8 mouse cellular contexts compared by ENCODE assay signal in genomic region chr8:64597042-64597970, GRCm38 (mm10).
A peak's percentile ranks its signal among the peaks of the same experiment; 100 is the strongest.
DNase-seq lines count a peak whose midpoint lies in the region; ATAC-seq and TF ChIP-seq lines count a peak whose summit lies in the region.

No protein-coding gene starts in this region.

- no peaks in the 10 kb centered on the region for H3K9me3 ChIP-seq in MEL (replicated peaks; ENCODE audit: insufficient read depth, low read length)
- no peaks in the 10 kb centered on the region for H3K9me3 ChIP-seq in forebrain, embryonic 12.5 days
- H3K9me3 ChIP-seq in hindbrain, embryonic 12.5 days (replicated peaks) = no peaks in the 10 kb centered on the region

- no peaks in the 10 kb centered on the region for H3K4me1 ChIP-seq in MEL (ENCODE audit: control insufficient read depth in 1 of 2, insufficient read depth in 2 of 2, low read length in 2 of 2)
- peaks cover 3% of the 10 kb centered on the region; the same call in 1 of the 2 replicates for H3K4me1 ChIP-seq in forebrain, embryonic 12.5 days
- H3K4me1 ChIP-seq in hindbrain, embryonic 12.5 days = no peaks in the 10 kb centered on the region

- WGBS in forebrain, embryonic 12.5 days = 44% methylated on average over 21 of the region's 21 CpGs
- WGBS in hindbrain, embryonic 12.5 days = 40% methylated on average over 21 of the region's 21 CpGs

- peak; percentile 79; the same call in 1 of the 2 replicates for ATAC-seq in forebrain, embryonic 12.5 days (ENCODE audit: low FRiP score)
- peak; percentile 73; the same call in 1 of the 2 replicates for ATAC-seq in hindbrain, embryonic 12.5 days (ENCODE audit: low FRiP score)
- ATAC-seq in monocyte, adult 5-6 weeks (replicated peaks; ENCODE audit: insufficient number of reproducible peaks, low FRiP score, low TSS enrichment, poor library complexity, severe bottlenecking) = no peak

- no peaks in the 10 kb centered on the region for H3K79me2 ChIP-seq in MEL (ENCODE audit: control insufficient read depth, insufficient read depth, low read length, poor library complexity)

- H3K4me2 ChIP-seq in forebrain, embryonic 12.5 days = no peak overlapping the region
- no peak overlapping the region for H3K4me2 ChIP-seq in hindbrain, embryonic 12.5 days (replicated peaks)

- TF ChIP-seq CTCF in MEL (IDR thresholded peaks at IDR 0.05 in 2 of 3, conservative IDR thresholded peaks at IDR 0.05 in 1 of 3; ENCODE audit: control insufficient read depth in 1 of 3, insufficient read depth in 1 of 3, low read depth in 2 of 3, low read length in 3 of 3, poor library complexity in 1 of 3, severe bottlenecking in 1 of 3) = peak; percentile 38 to 69 (median 39); a peak in 5 of 6 replicates

- H3K27ac ChIP-seq in MEL (ENCODE audit: control insufficient read depth, low read depth, low read length) = no peak overlapping the region
- no peak overlapping the region for H3K27ac ChIP-seq in forebrain, embryonic 12.5 days
- H3K27ac ChIP-seq in hindbrain, embryonic 12.5 days = no peak overlapping the region

- H3K4me3 ChIP-seq in MEL (ENCODE audit: control insufficient read depth in 1 of 2, insufficient read depth in 1 of 2, low read depth in 2 of 2, low read length in 2 of 2) = no peak overlapping the region
- no peak overlapping the region for H3K4me3 ChIP-seq in forebrain, embryonic 12.5 days (replicated peaks)
- no peak overlapping the region for H3K4me3 ChIP-seq in hindbrain, embryonic 12.5 days

- no peaks in the 10 kb centered on the region for H3K27me3 ChIP-seq in MEL (ENCODE audit: control insufficient read depth in 1 of 2, insufficient read depth in 2 of 2, low read length in 2 of 2)
- no peaks in the 10 kb centered on the region for H3K27me3 ChIP-seq in forebrain, embryonic 12.5 days
- no peaks in the 10 kb centered on the region for H3K27me3 ChIP-seq in hindbrain, embryonic 12.5 days

- no peak for TF ChIP-seq POLR2A in MEL (IDR thresholded peaks at IDR 0.05; ENCODE audit: control insufficient read depth in 1 of 2, insufficient read depth in 1 of 2, low read depth in 1 of 2, low read length in 2 of 2, poor library complexity in 1 of 2)

- no peaks in the 10 kb centered on the region for H3K36me3 ChIP-seq in MEL (ENCODE audit: control insufficient read depth in 1 of 2, insufficient read depth in 2 of 2, low read length in 2 of 2)
- peaks cover 40% of the 10 kb centered on the region for H3K36me3 ChIP-seq in forebrain, embryonic 12.5 days (replicated peaks)
- H3K36me3 ChIP-seq in hindbrain, embryonic 12.5 days = peaks cover 26% of the 10 kb centered on the region

- TF ChIP-seq EP300 in MEL (IDR thresholded peaks at IDR 0.05; ENCODE audit: low read depth in 1 of 2, low read length in 2 of 2) = no peak

- peak; percentile 21 for DNase-seq in MEL (ENCODE audit: low read depth, low spot score)
- DNase-seq in brain, adult 2 months (ENCODE audit: low read depth, low spot score) = peak; percentile 75
- peak; percentile 39 for DNase-seq in layer of hippocampus, adult 9-11 months
- peak; percentile 81 for DNase-seq in lung, postnatal 36 days
- DNase-seq in right cerebral cortex, adult 2 months (ENCODE audit: low spot score in 2 of 2) = peak; percentile 80 to 81

- H3K9ac ChIP-seq in MEL (ENCODE audit: control insufficient read depth, low read depth, low read length, poor library complexity, severe bottlenecking) = no peak overlapping the region
- no peak overlapping the region for H3K9ac ChIP-seq in forebrain, embryonic 12.5 days
- H3K9ac ChIP-seq in hindbrain, embryonic 12.5 days = no peak overlapping the region

- peak; percentile 29 for TF ChIP-seq RAD21 in MEL (IDR thresholded peaks at IDR 0.05; ENCODE audit: low read depth, low read length)

TF ChIP-seq in MEL, 35 proteins besides CTCF, POLR2A, EP300 and RAD21:
- TF ChIP-seq RCOR1 (IDR thresholded peaks at IDR 0.05; ENCODE audit: low read depth, low read length) (no peak), SMC3 (IDR thresholded peaks at IDR 0.05; ENCODE audit: low read depth, low read length) (peak; percentile 40), CHD1 (IDR thresholded peaks at IDR 0.05; ENCODE audit: low read depth, low read length) (no peak)

Comparison
In these comparisons a context has a peak if more than half of its experiments do, and no peak if none do; other contexts are left out.
1. DNase-seq: peak in every context shown above with its lines; median percentile 81 in lung, postnatal 36 days; 80 in right cerebral cortex, adult 2 months; 75 in brain, adult 2 months; 39 in layer of hippocampus, adult 9-11 months; 21 in MEL.